Mouse (Mus musculus) retina, postnatal 7 days (tissue): ENCODE data around the gene Sp7.

Source experiments
- DNase-seq: peaks from one replicate; pipeline ENCODE4 v3.0.0-alpha.2; 2012; ENCODE audit warnings: low read depth, low spot score

Gene Sp7

GRCm38 (mm10) chr15:102388942-102389341 lies 22.0 kb upstream of the Sp7 start:
- no peak for DNase-seq

GRCm38 (mm10) chr15:102386640-102387039 lies 19.7 kb upstream of the Sp7 start:
- no peak for DNase-seq

- no peak for DNase-seq
These were observed 16.7 kb upstream of the Sp7 start for GRCm38 (mm10) chr15:102383671-102384070.

GRCm38 (mm10) chr15:102381575-102381974 lies 14.6 kb upstream of the Sp7 start:
- DNase-seq: peak; percentile 77

- no peak for DNase-seq
These were observed 10.9 kb upstream of the Sp7 start for GRCm38 (mm10) chr15:102377810-102378262.

GRCm38 (mm10) chr15:102377163-102377543 lies 10.2 kb upstream of the Sp7 start:
- peak; percentile 67 for DNase-seq

GRCm38 (mm10) chr15:102376453-102377162 lies 9.6 kb upstream of the Sp7 start:
- no peak for DNase-seq

GRCm38 (mm10) chr15:102370727-102371126 lies 3.7 kb upstream of the Sp7 start:
- DNase-seq: no peak

- no peak for DNase-seq
These were observed 3.0 kb upstream of the Sp7 start for GRCm38 (mm10) chr15:102369972-102370371.

GRCm38 (mm10) chr15:102366238-102366637 lies 744 bp downstream of the Sp7 start:
- no peak for DNase-seq

- DNase-seq: no peak
These were observed 2.3 kb downstream of the Sp7 start for GRCm38 (mm10) chr15:102364678-102365077.

- no peak for DNase-seq
These were observed 4.3 kb downstream of the Sp7 start for GRCm38 (mm10) chr15:102362648-102363047.

GRCm38 (mm10) chr15:102358834-102359233 lies 8.1 kb downstream of the Sp7 start:
- no peak for DNase-seq

GRCm38 (mm10) chr15:102358126-102358525 lies 8.9 kb downstream of the Sp7 start:
- no peak for DNase-seq

GRCm38 (mm10) chr15:102356501-102357325 lies 10.3 kb downstream of the Sp7 start:
- no peak for DNase-seq

- DNase-seq: no peak
These were observed 11.0 kb downstream of the Sp7 start for GRCm38 (mm10) chr15:102355871-102356441.

- no peak for DNase-seq
These were observed 11.7 kb downstream of the Sp7 start for GRCm38 (mm10) chr15:102355134-102355870.

GRCm38 (mm10) chr15:102353986-102354385 lies 13.0 kb downstream of the Sp7 start:
- no peak for DNase-seq

- DNase-seq: no peak
These were observed 14.8 kb downstream of the Sp7 start for GRCm38 (mm10) chr15:102352177-102352576.

- DNase-seq: no peak
These were observed 16.1 kb downstream of the Sp7 start for GRCm38 (mm10) chr15:102350942-102351291.

- DNase-seq: peak; percentile 88
These were observed 16.6 kb downstream of the Sp7 start, which contains the start of gene Aaas for GRCm38 (mm10) chr15:102350138-102350941. Aaas (minus strand) TSS chr15:102350771.
